Mouse (Mus musculus) cerebellum, adult 2 months (tissue): ENCODE measurements around the gene Olfr1174-ps.
A peak's percentile ranks its signal among the peaks of the same experiment; 100 is the strongest.

Experiments used
- CTCF ChIP-seq: fragments of 200-500 bp; IDR thresholded peaks from 2 replicates; pipeline ENCODE4 v1.5.1; 2011; ENCODE audit warnings: low read depth, mild to moderate bottlenecking, control low read depth, low read length, moderate library complexity, borderline replicate concordance; ENCODE audit not compliant: insufficient read depth
- POLR2A ChIP-seq: fragments of 200-500 bp; IDR thresholded peaks from 2 replicates; pipeline ENCODE4 v1.6.1; 2011; ENCODE audit warnings: low read length, control low read depth, borderline replicate concordance; ENCODE audit not compliant: insufficient read depth

DNA sequence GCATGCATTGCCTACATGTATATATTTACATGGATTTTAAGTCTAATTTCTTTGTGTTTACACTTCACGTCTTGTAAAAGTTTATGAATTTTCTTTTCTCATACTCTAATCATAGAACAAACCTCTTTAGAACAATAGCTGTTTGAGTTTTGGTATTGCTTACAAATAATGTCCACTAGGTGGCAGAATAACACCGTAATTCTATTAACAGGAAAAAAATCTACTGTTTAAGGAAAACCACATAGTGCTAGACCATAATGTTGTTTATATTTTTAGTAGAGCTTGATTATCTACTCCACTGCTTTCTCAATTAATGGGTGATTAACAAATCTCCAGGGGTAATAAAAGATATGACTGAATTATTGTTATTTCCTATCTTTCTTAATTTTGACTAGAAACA, 41.4 kb upstream of the Olfr1174-ps start:
- peak; percentile 13; the same call in 1 of the 2 replicates for TF ChIP-seq CTCF
- no peak for TF ChIP-seq POLR2A
